Mouse (Mus musculus) v-Abl transformed pro-B cells (cell line): ENCODE data around the gene Tmc6.

ENCODE experiments used
- in situ Hi-C, 2 experiments: fragments of 400-800 bp; cut with MboI; formaldehyde crosslinking; loops; one replicate each; pipeline ENCODE4 v1.15.1; 2025; ENCODE audit not compliant: unreplicated experiment in 2 of 2

Gene Tmc6

GRCm38 (mm10) chr11:117783683-117784309 is 1.8 kb upstream of the Tmc6 start:
- in situ Hi-C loops: no loop called here

- in situ Hi-C loops: no loop called here
Measured at GRCm38 (mm10) chr11:117783089-117783488, 1.1 kb upstream of the Tmc6 start.

- in situ Hi-C loops: no loop called here
Measured at GRCm38 (mm10) chr11:117782705-117783034, 672 bp upstream of the Tmc6 start.

GRCm38 (mm10) chr11:117781199-117781821 is 688 bp downstream of the Tmc6 start:
- in situ Hi-C loops: no loop called here

- in situ Hi-C loops: no loop called here
Measured at GRCm38 (mm10) chr11:117780582-117781111, 1.4 kb downstream of the Tmc6 start.

- in situ Hi-C loops: no loop called here
Measured at GRCm38 (mm10) chr11:117780199-117780515, 1.8 kb downstream of the Tmc6 start.

- in situ Hi-C loops: no loop called here
Measured at GRCm38 (mm10) chr11:117779434-117780198, 2.4 kb downstream of the Tmc6 start.

GRCm38 (mm10) chr11:117778851-117779433 is 3.1 kb downstream of the Tmc6 start:
- in situ Hi-C loops: no loop called here

- in situ Hi-C loops: no loop called here
Measured at GRCm38 (mm10) chr11:117778031-117778430, 4.0 kb downstream of the Tmc6 start.

- in situ Hi-C loops: no loop called here
Measured at GRCm38 (mm10) chr11:117777111-117777510, 4.9 kb downstream of the Tmc6 start.

GRCm38 (mm10) chr11:117776085-117776792 is 5.8 kb downstream of the Tmc6 start:
- in situ Hi-C loops: no loop called here

- in situ Hi-C loops: no loop called here
Measured at GRCm38 (mm10) chr11:117775540-117775939, 6.5 kb downstream of the Tmc6 start.

- in situ Hi-C loops: no loop called here
Measured at GRCm38 (mm10) chr11:117774925-117775324, 7.1 kb downstream of the Tmc6 start.

- in situ Hi-C loops: no loop called here
Measured at GRCm38 (mm10) chr11:117772352-117772751, 9.6 kb downstream of the Tmc6 start.

- in situ Hi-C loops: no loop called here
Measured at GRCm38 (mm10) chr11:117770407-117770806, 11.6 kb downstream of the Tmc6 start.

- in situ Hi-C loops: no loop called here
Measured at GRCm38 (mm10) chr11:117769683-117770047, 12.3 kb downstream of the Tmc6 start.

- in situ Hi-C loops: no loop called here
Measured at GRCm38 (mm10) chr11:117768725-117769682, 13.0 kb downstream of the Tmc6 start.

GRCm38 (mm10) chr11:117766275-117766674 is 15.7 kb downstream of the Tmc6 start:
- in situ Hi-C loops: no loop called here

- in situ Hi-C loops: no loop called here
Measured at GRCm38 (mm10) chr11:117765361-117765760, 16.6 kb downstream of the Tmc6 start.

GRCm38 (mm10) chr11:117764319-117764718 is 17.7 kb downstream of the Tmc6 start:
- in situ Hi-C loops: no loop called here
